Mouse (Mus musculus): ENCODE results near the gene Nppb.

DNA sequence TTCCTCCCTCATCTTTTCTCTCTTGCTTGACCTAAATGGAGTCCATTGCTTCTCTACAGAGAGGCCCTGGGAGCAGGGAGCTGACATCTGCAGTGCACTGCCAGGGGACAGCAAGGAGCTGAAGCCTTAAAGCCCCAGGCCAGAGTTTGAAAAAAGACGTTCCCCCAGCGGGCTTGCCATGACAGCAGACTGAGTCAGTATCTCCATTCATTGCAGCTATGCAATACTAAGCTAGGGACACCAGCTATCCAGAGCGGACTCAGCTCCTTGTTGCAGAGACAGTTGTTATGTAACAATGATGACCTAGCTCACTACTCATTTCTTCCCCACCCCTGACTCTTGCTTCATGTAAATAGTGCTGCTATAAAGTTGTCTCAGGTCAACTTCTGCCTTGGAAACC lies 9.7 kb downstream of the Nppb start:
- TF ChIP-seq CTCF (IDR thresholded peaks at IDR 0.05; ENCODE audit: low read depth, low read length) (no peak), GATA1 (IDR thresholded peaks at IDR 0.05; ENCODE audit: borderline replicate concordance, low read length) (no peak), TAL1 (conservative IDR thresholded peaks at IDR 0.05; ENCODE audit: low read depth, low read length) (no peak)
